Mouse (Mus musculus) liver, embryonic 14.5 days (tissue): ENCODE data around the gene Tmsb15a. TPM values are rescaled to one million over a fixed set of nuclear protein-coding genes. Genes with fewer than 3 reads are reported as not detected.

ENCODE experiments used
- ATAC-seq: fragments of 200-750 bp; cut with Nextera tagmentation; 2 replicates; pipeline ENCODE4 v1.8.0; 2017; ENCODE audit warnings: moderate number of reproducible peaks, mild to moderate bottlenecking, moderate library complexity; ENCODE audit not compliant: insufficient read depth
- DNase-seq, 3 experiments: peaks; one replicate each; pipeline ENCODE4 v3.0.0-alpha.2; 2012 to 2013; ENCODE audit warnings: low read depth in 3 of 3, low spot score in 3 of 3
- H3K27ac ChIP-seq: fragments of 300-500 bp; sonication (generic); 2 replicates; pipeline ENCODE4 v1.5.1; 2014; ENCODE audit warnings: moderate library complexity, mild to moderate bottlenecking, control low read depth, inconsistent platforms
- H3K27me3 ChIP-seq: fragments of 300-500 bp; sonication (generic); 2 replicates; pipeline ENCODE4 v1.6.1; 2014; ENCODE audit warnings: mild to moderate bottlenecking, low read length, moderate library complexity; ENCODE audit not compliant: control insufficient read depth, insufficient read depth
- H3K36me3 ChIP-seq: fragments of 300-500 bp; sonication (generic); replicated peaks from 2 replicates; pipeline ENCODE4 v1.6.1; 2014; ENCODE audit warnings: low read depth; ENCODE audit not compliant: control insufficient read depth, insufficient read depth
- H3K4me1 ChIP-seq, 2 experiments: fragments of 200-500 bp in 1 of 2; fragments of 300-500 bp in 1 of 2; sonication (generic) in 1 of 2; replicated peaks; 2 replicates each; pipeline ENCODE4 v1.6.1; 2012 to 2014; ENCODE audit warnings: antibody characterized with exemption in 1 of 2, inconsistent platforms in 1 of 2, low read length in 1 of 2; ENCODE audit not compliant: control insufficient read depth in 2 of 2, insufficient read depth in 2 of 2
- H3K4me2 ChIP-seq: fragments of 300-500 bp; sonication (generic); 2 replicates; pipeline ENCODE4 v1.6.1; 2014; ENCODE audit warnings: low read depth, mild to moderate bottlenecking, control low read depth, moderate library complexity
- H3K4me3 ChIP-seq, 2 experiments: fragments of 200-500 bp in 1 of 2; fragments of 300-500 bp in 1 of 2; sonication (generic) in 1 of 2; 2 replicates each; pipeline ENCODE4 v1.5.1; 2012 to 2014; ENCODE audit warnings: low read depth in 2 of 2, low read length in 2 of 2, mild to moderate bottlenecking in 2 of 2, control low read depth in 1 of 2, inconsistent platforms in 1 of 2, moderate library complexity in 1 of 2; ENCODE audit not compliant: insufficient read depth in 1 of 2
- H3K9ac ChIP-seq: fragments of 300-500 bp; sonication (generic); replicated peaks from 2 replicates; pipeline ENCODE4 v1.6.1; 2014; ENCODE audit warnings: mild to moderate bottlenecking, control low read depth, moderate library complexity
- H3K9me3 ChIP-seq: fragments of 300-500 bp; sonication (generic); 2 replicates; pipeline ENCODE4 v1.6.1; 2016; ENCODE audit warnings: low read length, mixed read lengths; ENCODE audit not compliant: control insufficient read depth
- CTCF ChIP-seq: IDR thresholded peaks from 2 replicates; pipeline ENCODE4 v1.5.1; 2016; ENCODE audit warnings: antibody characterized with exemption, low read depth, control low read depth
- EP300 ChIP-seq: IDR thresholded peaks from 2 replicates; pipeline ENCODE4 v1.6.1; 2016; ENCODE audit warnings: antibody characterized with exemption, low read depth
- WGBS: fragments of 180-500 bp; shearing (Covaris S2); extraction: QIAGEN DNeasy Blood & Tissue Kit; methylation state at CpG from one replicate; pipeline ENCODE4 v1.1.7; 2014; ENCODE audit not compliant: insufficient replicate concordance; 5-methylcytosine and 5-hydroxymethylcytosine counted together
- microRNA-seq: library from miRNA; unstranded; fragments of <30 nt; microRNA quantifications from one replicate; pipeline ENCODE4, GENCODE M21; 2016
- polyA plus RNA-seq, 2 experiments: library from polyadenylated mRNA; depleted of rRNA in 1 of 2; stranded (reverse) in 1 of 2; unstranded in 1 of 2; fragments of >200 nt; fragmentation: Nextera tagmentation in 1 of 2; extraction: Ambion mirVana in 1 of 2; gene quantifications; 2 replicates each; pipeline versions ENCODE4 v1.2.1 to v1.2.3; 2012 to 2014

The Tmsb15a gene
- polyA plus RNA-seq, 2 experiments, result not detected

GRCm38 (mm10) chrX:135703111-135703510 lies 21.9 kb downstream of the Tmsb15a start:
- H3K4me2 ChIP-seq, result no peak overlapping the region
- H3K27me3 ChIP-seq, result no peaks in the 10 kb centered on the region
- WGBS, result 74% methylated on average over 1 of the region's 1 CpGs
- TF ChIP-seq EP300 (no peak), CTCF (no peak)
- no peak overlapping the region for H3K27ac ChIP-seq
- DNase-seq (no peak), ATAC-seq (no peak)
- H3K9me3 ChIP-seq, result no peaks in the 10 kb centered on the region
- H3K4me3 ChIP-seq, result no peak overlapping the region
- H3K4me1 ChIP-seq, result no peaks in the 10 kb centered on the region
- H3K9ac ChIP-seq, result no peak overlapping the region
- H3K36me3 ChIP-seq, result no peaks in the 10 kb centered on the region

GRCm38 (mm10) chrX:135693633-135694032 lies 31.4 kb downstream of the Tmsb15a start, which contains the start of gene Tcp11x2:
TSS of gene Tcp11x2 (minus strand) at chrX:135693790.
- 42% methylated on average over 1 of the region's 1 CpGs for WGBS
- Histone ChIP-seq H3K9me3 (no peaks in the 10 kb centered on the region), H3K9ac (no peak within 1 kb of the TSS), H3K4me1 (no peaks in the 10 kb centered on the region), H3K27me3 (no peaks in the 10 kb centered on the region), H3K4me2 (no peak within 1 kb of the TSS), H3K27ac (no peak within 1 kb of the TSS), H3K4me3 (no peak within 1 kb of the TSS), H3K36me3 (no peaks in the 10 kb centered on the region)
- no peak for TF ChIP-seq CTCF
- no peak for TF ChIP-seq EP300
- ATAC-seq, result no peak
- DNase-seq, result no peak

- no peaks in the 10 kb centered on the region for H3K27me3 ChIP-seq
- 50% methylated on average over 3 of the region's 3 CpGs for WGBS
- no peak for DNase-seq
- no peaks in the 10 kb centered on the region for H3K36me3 ChIP-seq
- H3K9me3 ChIP-seq, result no peaks in the 10 kb centered on the region
- TF ChIP-seq CTCF (no peak), EP300 (no peak)
- no peaks in the 10 kb centered on the region for H3K4me1 ChIP-seq
- H3K4me2 ChIP-seq, result no peak overlapping the region
- H3K27ac ChIP-seq, result no peak overlapping the region
- ATAC-seq, result no peak
- no peak overlapping the region for H3K9ac ChIP-seq
- no peak overlapping the region for H3K4me3 ChIP-seq
These were observed 37.3 kb downstream of the Tmsb15a start for GRCm38 (mm10) chrX:135687802-135688201.

DNA sequence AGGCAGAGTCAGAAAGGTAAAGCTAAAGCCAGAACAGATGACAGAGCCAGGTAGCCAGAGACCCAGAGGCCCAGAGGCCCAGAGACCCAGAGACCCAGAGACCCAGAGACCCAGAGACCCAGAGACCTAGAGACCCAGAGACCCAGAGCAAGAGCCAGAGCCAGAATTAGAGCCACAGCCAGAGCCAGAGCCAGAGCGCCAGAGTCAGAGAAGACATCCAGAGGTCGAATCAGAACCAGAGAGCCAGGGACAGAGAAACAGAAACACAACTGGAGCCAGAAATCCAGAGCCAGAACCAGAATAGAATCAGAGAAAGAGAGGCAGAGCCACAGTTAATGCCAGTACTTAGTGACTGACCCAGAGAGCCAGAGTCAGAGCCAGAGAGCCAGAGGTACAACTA lies 43.2 kb downstream of the Tmsb15a start:
- no peaks in the 10 kb centered on the region for H3K4me1 ChIP-seq
- WGBS, result 37% methylated on average over 2 of the region's 2 CpGs
- ATAC-seq (no peak), DNase-seq (no peak)
- H3K27me3 ChIP-seq, result no peaks in the 10 kb centered on the region
- no peak for TF ChIP-seq CTCF
- TF ChIP-seq EP300, result no peak
- no peaks in the 10 kb centered on the region for H3K36me3 ChIP-seq
- no peak overlapping the region for H3K9ac ChIP-seq
- H3K27ac ChIP-seq, result no peak overlapping the region
- H3K4me2 ChIP-seq, result no peak overlapping the region
- H3K9me3 ChIP-seq, result no peaks in the 10 kb centered on the region
- H3K4me3 ChIP-seq, result no peak overlapping the region

Small RNA genes within 50 kb of the gene (microRNA-seq; reads per million reads assigned to microRNA genes)
- not detected for gene Mir7646

Other genes with a start within 250 kb of the Tmsb15a start
- not detected in 2 replicates for gene AV320801, start 230.7 kb downstream of the Tmsb15a start, polyA plus RNA-seq (2012; rRNA removed)
- gene AV320801, start 230.7 kb downstream of the Tmsb15a start, polyA plus RNA-seq (2014; fragmentation: Nextera tagmentation; extraction: Ambion mirVana), result not detected in 2 replicates
- gene Nxf7, start 126.5 kb downstream of the Tmsb15a start, polyA plus RNA-seq (2012; rRNA removed), result 0.12 and 0.18 TPM in 2 replicates
- not detected in 2 replicates for gene Nxf7, start 126.5 kb downstream of the Tmsb15a start, polyA plus RNA-seq (2014; fragmentation: Nextera tagmentation; extraction: Ambion mirVana)
- gene Prame, start 97.6 kb downstream of the Tmsb15a start, polyA plus RNA-seq (2012; rRNA removed), result not detected in 2 replicates
- not detected in 2 replicates for gene Prame, start 97.6 kb downstream of the Tmsb15a start, polyA plus RNA-seq (2014; fragmentation: Nextera tagmentation; extraction: Ambion mirVana)
- not detected in 2 replicates for gene Tcp11x2, start 31.5 kb downstream of the Tmsb15a start, polyA plus RNA-seq (2012; rRNA removed)
- gene Tcp11x2, start 31.5 kb downstream of the Tmsb15a start, polyA plus RNA-seq (2014; fragmentation: Nextera tagmentation; extraction: Ambion mirVana), result not detected in 2 replicates
- 1.0 and 1.7 TPM in 2 replicates for gene Armcx5, start 17.5 kb upstream of the Tmsb15a start, polyA plus RNA-seq (2012; rRNA removed)
- gene Armcx5, start 17.5 kb upstream of the Tmsb15a start, polyA plus RNA-seq (2014; fragmentation: Nextera tagmentation; extraction: Ambion mirVana), result 2.2 and 2.4 TPM in 2 replicates
- gene Gprasp1, start 17.5 kb upstream of the Tmsb15a start, polyA plus RNA-seq (2012; rRNA removed), result 3.5 and 5.9 TPM in 2 replicates
- 6.2 and 7.7 TPM in 2 replicates for gene Gprasp1, start 17.5 kb upstream of the Tmsb15a start, polyA plus RNA-seq (2014; fragmentation: Nextera tagmentation; extraction: Ambion mirVana)
- 3.1 and 5.8 TPM in 2 replicates for gene Bhlhb9, start 72.3 kb upstream of the Tmsb15a start, polyA plus RNA-seq (2012; rRNA removed)
- 8.7 and 10.3 TPM in 2 replicates for gene Bhlhb9, start 72.3 kb upstream of the Tmsb15a start, polyA plus RNA-seq (2014; fragmentation: Nextera tagmentation; extraction: Ambion mirVana)
- 0.88 and 1.0 TPM in 2 replicates for gene Gprasp2, start 113.8 kb upstream of the Tmsb15a start, polyA plus RNA-seq (2012; rRNA removed)
- 0.67 and 0.80 TPM in 2 replicates for gene Gprasp2, start 113.8 kb upstream of the Tmsb15a start, polyA plus RNA-seq (2014; fragmentation: Nextera tagmentation; extraction: Ambion mirVana)